In genomic region chr17:3253508-3254176, GRCm38 (mm10) we compare ENCODE assay signal across 8 mouse cellular contexts.
A peak's percentile ranks its signal among the peaks of the same experiment; 100 is the strongest.
DNase-seq lines count a peak whose midpoint lies in the region; ATAC-seq and TF ChIP-seq lines count a peak whose summit lies in the region.

No protein-coding gene starts in this region.

- H3K4me1 ChIP-seq in heart, postnatal 0 days (ENCODE audit: control insufficient read depth, insufficient read depth), result peaks cover 5% of the 10 kb centered on the region; the same call in 1 of the 2 replicates
- H3K4me1 ChIP-seq in embryonic facial prominence, embryonic 10.5 days, result 0 out of 2 replicates have a peak, but pooled peaks cover 3% of the 10 kb centered on the region

- TF ChIP-seq CTCF in heart, postnatal 0 days (IDR thresholded peaks at IDR 0.05; ENCODE audit: low read depth), result peak; percentile 53

- peaks cover 4% of the 10 kb centered on the region for H3K36me3 ChIP-seq in heart, postnatal 0 days (replicated peaks; ENCODE audit: control insufficient read depth, insufficient read depth, low read length)
- H3K36me3 ChIP-seq in embryonic facial prominence, embryonic 10.5 days (replicated peaks), result peaks cover 21% of the 10 kb centered on the region

- peak; percentile 51 for DNase-seq in heart, postnatal 0 days (ENCODE audit: low spot score)
- DNase-seq in heart, postnatal 25 days (ENCODE audit: low spot score), result no peak
- DNase-seq in 416B (ENCODE audit: low read depth) (peak; percentile 61), MEL-GATA-1-ER (ENCODE audit: extremely low read depth, low read depth) (peak; percentile 20), MN1 (ENCODE audit: low spot score) (no peak)
- DNase-seq in embryonic facial prominence, embryonic 10.5 days (ENCODE audit: low spot score), result peak; percentile 34
- DNase-seq in layer of hippocampus, adult 8-10 months (ENCODE audit: low spot score in 2 of 2), result peak; percentile 36 to 49
- peak; percentile 75 to 79 for DNase-seq in right cerebral cortex, postnatal 10 days (ENCODE audit: low spot score in 2 of 2)

- no peak overlapping the region for H3K4me3 ChIP-seq in heart, postnatal 0 days (ENCODE audit: low read depth, low read length)
- no peak overlapping the region for H3K4me3 ChIP-seq in embryonic facial prominence, embryonic 10.5 days

- TF ChIP-seq EP300 in heart, postnatal 0 days (IDR thresholded peaks at IDR 0.05; ENCODE audit: low read depth), result no peak

- H3K9ac ChIP-seq in heart, postnatal 0 days (replicated peaks; ENCODE audit: low read depth, low read length), result no peak overlapping the region

- H3K4me2 ChIP-seq in heart, postnatal 0 days (ENCODE audit: low read depth, low read length), result no peak overlapping the region

- WGBS in heart, postnatal 0 days, result 86% methylated on average over 10 of the region's 10 CpGs
- WGBS in embryonic facial prominence, embryonic 10.5 days, result 89% methylated on average over 10 of the region's 10 CpGs

- no peaks in the 10 kb centered on the region for H3K9me3 ChIP-seq in heart, postnatal 0 days (replicated peaks; ENCODE audit: control insufficient read depth, low read length)
- no peaks in the 10 kb centered on the region for H3K9me3 ChIP-seq in embryonic facial prominence, embryonic 10.5 days

- intact Hi-C loops in heart, postnatal 25 days (cut with DNase I), result no loop called here

- H3K27ac ChIP-seq in heart, postnatal 0 days (ENCODE audit: low read depth), result no peak overlapping the region
- H3K27ac ChIP-seq in embryonic facial prominence, embryonic 10.5 days (replicated peaks), result no peak overlapping the region

- ATAC-seq in heart, postnatal 0 days (ENCODE audit: insufficient read depth, low read depth), result no peak; the same call in 1 of the 2 replicates

- H3K27me3 ChIP-seq in heart, postnatal 0 days (ENCODE audit: control insufficient read depth, insufficient read depth, low read length), result no peaks in the 10 kb centered on the region
- H3K27me3 ChIP-seq in embryonic facial prominence, embryonic 10.5 days (replicated peaks; ENCODE audit: low read depth, poor library complexity, severe bottlenecking), result no peaks in the 10 kb centered on the region

Comparison
In these comparisons a context has a peak if more than half of its experiments do, and no peak if none do; other contexts are left out.
1. DNase-seq: peak in heart, postnatal 0 days (single experiment), 416B (single experiment), MEL-GATA-1-ER (single experiment), embryonic facial prominence, embryonic 10.5 days (single experiment), layer of hippocampus, adult 8-10 months (2 of 2) and right cerebral cortex, postnatal 10 days (2 of 2); none in heart, postnatal 25 days (single experiment) and MN1 (single experiment).